Mouse (Mus musculus): ENCODE data around the gene Cd48.
"Not testable (repeated sequence)": the region's sequence is repeated elsewhere in the genome, so short reads cannot be mapped to it uniquely, and the experiment has no call there.

Cd48 gene

GRCm38 (mm10) chr1:171681531-171682299, at the start of gene Cd48:
Gene Cd48, plus strand, starts transcription at chr1:171682009.
- DNase-seq (ENCODE audit: low read depth, low spot score), result no peak

DNA sequence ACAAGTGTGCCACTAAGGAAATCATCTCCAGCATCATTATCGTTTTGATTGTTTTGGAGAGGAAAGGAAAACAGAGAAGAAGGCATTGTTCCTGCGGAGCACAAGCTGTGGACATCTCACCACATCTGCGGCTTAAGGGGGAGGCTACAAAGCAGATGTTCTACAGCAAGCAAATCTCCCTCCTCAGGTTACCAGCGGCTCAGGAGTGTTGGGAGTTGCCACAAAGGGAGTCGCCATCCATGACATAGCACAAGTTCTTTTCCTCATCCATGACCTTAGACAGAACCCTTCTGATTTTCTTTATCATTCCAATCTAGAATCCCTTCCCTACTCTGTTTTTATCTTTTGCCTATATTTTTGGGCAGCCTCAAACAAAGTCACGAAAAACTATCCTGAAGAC, 46.1 kb upstream of the Cd48 start:
- DNase-seq (ENCODE audit: low read depth, low spot score), result no peak

- DNase-seq (ENCODE audit: low read depth, low spot score), result no peak
Measured at GRCm38 (mm10) chr1:171637101-171637500, 44.7 kb upstream of the Cd48 start.

- DNase-seq (ENCODE audit: low read depth, low spot score), result peak; percentile 27
Measured at GRCm38 (mm10) chr1:171638686-171639085, 43.1 kb upstream of the Cd48 start.

GRCm38 (mm10) chr1:171640796-171641195, 41.0 kb upstream of the Cd48 start:
- no peak for DNase-seq (ENCODE audit: low read depth, low spot score)

GRCm38 (mm10) chr1:171643612-171644011, 38.2 kb upstream of the Cd48 start:
- no peak for DNase-seq (ENCODE audit: low read depth, low spot score)

- no peak for DNase-seq (ENCODE audit: low read depth, low spot score)
Measured at GRCm38 (mm10) chr1:171646429-171646940, 35.3 kb upstream of the Cd48 start.

DNA sequence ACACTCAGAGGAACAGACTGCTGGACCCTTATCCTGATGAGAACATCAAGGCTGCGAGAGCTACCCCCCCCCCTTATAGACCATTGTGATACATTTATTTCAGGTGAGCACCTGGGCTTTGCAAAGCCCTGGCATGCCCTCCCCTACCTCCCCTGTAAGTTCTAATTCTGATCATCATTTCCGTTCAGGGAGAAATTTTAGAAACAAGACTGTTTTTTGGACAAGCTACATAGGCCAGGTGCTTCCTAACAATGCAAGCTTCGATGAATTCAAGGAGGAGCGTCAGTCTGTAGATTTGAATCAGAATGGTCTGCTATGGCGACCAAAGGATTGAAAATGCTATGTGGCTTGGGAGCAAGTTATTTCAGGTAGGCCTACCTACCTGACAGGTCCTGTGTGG, 34.1 kb upstream of the Cd48 start:
- DNase-seq (ENCODE audit: low read depth, low spot score), result no peak

GRCm38 (mm10) chr1:171648840-171649239, 33.0 kb upstream of the Cd48 start:
- no peak for DNase-seq (ENCODE audit: low read depth, low spot score)

DNA sequence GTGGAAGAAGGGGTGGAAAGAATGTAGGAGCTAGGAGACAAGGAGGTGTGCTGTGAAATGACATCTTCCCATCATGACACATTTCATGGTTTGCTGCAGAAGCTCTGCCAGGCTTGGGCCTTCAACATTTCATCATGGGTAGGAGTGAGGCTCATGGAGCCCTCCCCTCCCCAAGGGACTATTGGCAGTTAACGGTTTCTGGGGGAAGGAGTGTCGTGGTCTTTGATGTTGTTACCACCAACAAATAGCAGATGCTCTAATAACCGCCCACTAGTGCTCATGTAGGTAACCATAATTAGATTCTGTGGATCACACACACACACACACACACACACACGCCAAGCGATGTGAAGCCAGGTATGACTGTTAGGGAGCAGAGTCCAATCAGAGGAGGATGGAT, 29.1 kb upstream of the Cd48 start, which contains the start of gene Slamf7:
TSS of gene Slamf7 (minus strand) at position 302 of the 400 bp plus-strand sequence.
- DNase-seq (ENCODE audit: low read depth, low spot score), result no peak

- DNase-seq (ENCODE audit: low read depth, low spot score), result no peak
Measured at GRCm38 (mm10) chr1:171658561-171658991, 23.2 kb upstream of the Cd48 start.

DNA sequence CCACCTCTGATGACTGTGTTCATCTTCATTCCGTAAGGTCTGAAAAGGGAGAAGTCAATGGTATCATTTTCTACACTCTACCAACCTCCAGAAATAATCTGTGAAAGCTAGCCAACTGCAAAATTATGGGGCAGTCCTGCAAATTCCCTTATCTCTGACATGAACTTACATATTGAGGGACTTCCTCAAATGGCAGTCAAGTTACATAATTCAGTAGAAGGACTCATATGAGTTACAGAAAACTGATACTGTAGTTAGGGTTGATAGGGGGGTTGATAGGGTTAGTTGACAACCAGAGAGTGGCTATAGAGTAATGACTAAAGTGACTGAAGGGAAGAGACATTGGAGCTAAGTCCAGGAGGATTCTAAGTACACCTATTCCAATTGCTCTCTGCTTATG, 21.4 kb upstream of the Cd48 start:
- no peak for DNase-seq (ENCODE audit: low read depth, low spot score)

GRCm38 (mm10) chr1:171661482-171661881, 20.3 kb upstream of the Cd48 start:
- DNase-seq (ENCODE audit: low read depth, low spot score), result no peak

- no peak for DNase-seq (ENCODE audit: low read depth, low spot score)
Measured at GRCm38 (mm10) chr1:171663757-171664156, 18.1 kb upstream of the Cd48 start.

DNA sequence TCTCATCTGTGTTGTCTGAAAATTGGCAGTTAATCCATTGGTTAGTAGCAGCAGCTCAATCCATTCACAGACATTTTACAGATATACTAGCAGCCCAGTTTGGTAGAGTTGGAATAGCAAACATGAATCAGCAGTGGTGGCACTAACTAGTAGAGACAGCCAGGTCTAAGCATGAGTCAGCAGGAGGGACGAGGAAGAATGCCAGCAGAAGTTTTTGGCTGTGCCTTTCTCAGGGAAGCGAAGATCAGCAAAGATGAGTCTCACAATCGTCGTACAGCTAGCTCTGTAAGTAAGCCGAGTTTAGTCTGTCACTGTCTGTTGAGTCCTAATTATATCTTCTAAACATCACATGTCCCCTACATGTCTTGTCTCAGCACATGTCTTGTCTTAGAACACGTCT, 15.5 kb upstream of the Cd48 start:
- no peak for DNase-seq (ENCODE audit: low read depth, low spot score)

DNA sequence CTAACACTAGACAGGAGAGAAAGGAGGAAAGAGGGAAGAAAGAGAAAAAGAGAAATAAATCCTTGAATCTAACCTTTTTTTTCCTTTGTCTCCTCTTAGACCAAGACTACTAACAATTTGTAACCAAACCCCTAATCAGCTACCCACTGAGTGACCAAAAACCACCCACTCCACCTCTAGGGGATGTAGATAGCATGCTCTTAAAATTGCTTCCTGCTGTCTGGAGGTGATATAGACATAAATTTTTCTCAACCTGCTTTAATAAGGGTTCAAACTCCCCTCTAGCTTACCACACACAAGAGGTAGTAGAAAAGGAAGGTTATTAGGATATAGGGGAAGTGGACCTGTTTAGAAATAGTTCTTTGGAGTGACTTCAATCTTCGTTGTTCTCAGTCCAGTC, 14.6 kb upstream of the Cd48 start:
- DNase-seq (ENCODE audit: low read depth, low spot score), result no peak

DNA sequence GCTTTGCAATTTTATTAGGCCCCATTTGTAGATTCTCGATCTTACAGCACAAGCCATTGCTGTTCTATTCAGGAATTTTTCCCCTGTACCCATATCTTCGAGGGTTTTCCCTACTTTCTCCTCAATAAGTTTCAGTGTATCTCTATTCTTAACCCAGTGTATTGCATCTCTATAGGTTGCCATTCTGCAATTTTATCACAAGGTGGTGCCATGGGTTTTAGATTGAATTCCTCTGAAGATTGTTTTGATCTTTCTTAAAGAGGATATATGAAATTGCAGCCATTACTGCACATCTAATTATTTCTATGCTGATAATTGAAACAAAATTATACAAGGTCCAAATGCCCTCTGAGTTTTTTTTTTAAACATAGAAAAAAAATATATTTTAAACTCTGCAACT, 9.4 kb upstream of the Cd48 start:
- DNase-seq (ENCODE audit: low read depth, low spot score), result not testable (repeated sequence)

GRCm38 (mm10) chr1:171672854-171673475, 8.8 kb upstream of the Cd48 start:
- no peak for DNase-seq (ENCODE audit: low read depth, low spot score)

GRCm38 (mm10) chr1:171674467-171674866, 7.3 kb upstream of the Cd48 start:
- no peak for DNase-seq (ENCODE audit: low read depth, low spot score)

DNA sequence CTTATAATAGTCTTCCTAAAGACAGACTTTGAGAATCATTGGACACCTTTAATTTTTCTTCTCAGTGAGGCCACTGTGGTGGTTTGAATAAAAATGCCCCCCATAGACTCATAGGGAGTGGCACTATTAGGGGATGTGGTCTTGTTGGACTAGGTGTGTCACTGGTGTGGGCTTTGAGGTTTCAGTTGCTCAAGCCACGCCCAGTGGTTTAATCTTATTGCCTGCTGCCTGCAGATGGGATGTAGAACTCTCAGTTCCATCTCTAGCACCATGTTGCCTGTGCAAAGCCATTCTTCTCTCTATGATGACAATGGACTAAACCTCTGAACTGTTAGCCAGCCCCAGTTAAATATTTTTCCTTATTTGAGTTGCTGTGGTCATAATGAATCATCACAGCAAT, 4.1 kb upstream of the Cd48 start:
- DNase-seq (ENCODE audit: low read depth, low spot score), result no peak

GRCm38 (mm10) chr1:171681009-171681408, 800 bp upstream of the Cd48 start:
- DNase-seq (ENCODE audit: low read depth, low spot score), result no peak

- no peak for DNase-seq (ENCODE audit: low read depth, low spot score)
Measured at GRCm38 (mm10) chr1:171684923-171685322, 3.1 kb downstream of the Cd48 start.

DNA sequence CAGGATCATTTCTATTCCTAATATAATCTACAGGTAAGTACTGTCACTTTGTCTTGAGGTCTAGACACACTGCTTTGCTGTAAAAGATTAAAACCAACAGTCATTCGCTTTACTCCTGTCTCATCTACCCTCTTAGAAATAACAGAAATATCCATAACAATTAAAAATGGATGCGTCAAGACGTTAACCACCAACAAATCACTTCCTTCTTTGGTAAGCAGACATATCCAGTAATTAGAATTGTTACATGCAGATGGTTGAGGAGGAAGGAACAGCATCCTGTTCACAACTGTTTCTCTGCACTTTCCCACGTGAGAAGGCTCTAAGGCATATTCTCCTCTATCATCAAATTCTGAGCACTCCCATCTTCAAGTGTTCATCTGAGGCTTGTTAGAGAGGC, 5.5 kb downstream of the Cd48 start:
- no peak for DNase-seq (ENCODE audit: low read depth, low spot score)
